Mouse (Mus musculus): ENCODE data around the gene Tubgcp5. TPM values are rescaled to one million over a fixed set of nuclear protein-coding genes. Genes with fewer than 3 reads are reported as not detected.

Gene Tubgcp5
- polyA plus RNA-seq, 1 experiment from 2014 or later, result 45.6 TPM

GRCm38 (mm10) chr7:55874703-55875102 is 80.7 kb downstream of the Tubgcp5 start:
- H3K36me3 ChIP-seq, result peaks cover 74% of the 10 kb centered on the region
- no peak overlapping the region for H3K4me3 ChIP-seq
- no peak for ATAC-seq (ENCODE audit: insufficient number of reproducible peaks, insufficient read depth, low FRiP score, low TSS enrichment, low read depth)
- no peak overlapping the region for H3K4me2 ChIP-seq
- H3K4me1 ChIP-seq, result peaks cover 6% of the 10 kb centered on the region
- no peak overlapping the region for H3K27ac ChIP-seq
- no peaks in the 10 kb centered on the region for H3K9me3 ChIP-seq
- WGBS, result 91% methylated on average over 7 of the region's 7 CpGs
- H3K27me3 ChIP-seq, result no peaks in the 10 kb centered on the region
- no peak overlapping the region for H3K9ac ChIP-seq

- Histone ChIP-seq H3K9ac (no peak overlapping the region), H3K4me1 (no peaks in the 10 kb centered on the region), H3K27me3 (no peaks in the 10 kb centered on the region), H3K36me3 (peaks cover 94% of the 10 kb centered on the region), H3K4me3 (no peak overlapping the region), H3K4me2 (no peak overlapping the region), H3K9me3 (no peaks in the 10 kb centered on the region), H3K27ac (no peak overlapping the region)
- no peak for ATAC-seq (ENCODE audit: insufficient number of reproducible peaks, insufficient read depth, low FRiP score, low TSS enrichment, low read depth)
- 94% methylated on average over 10 of the region's 10 CpGs for WGBS
Measured at GRCm38 (mm10) chr7:55877721-55878120, 83.8 kb downstream of the Tubgcp5 start.

GRCm38 (mm10) chr7:55880882-55881281 is 86.9 kb downstream of the Tubgcp5 start:
- Histone ChIP-seq H3K9ac (no peak overlapping the region), H3K27me3 (no peaks in the 10 kb centered on the region), H3K36me3 (peaks cover 74% of the 10 kb centered on the region), H3K4me2 (no peak overlapping the region), H3K4me3 (no peak overlapping the region), H3K9me3 (no peaks in the 10 kb centered on the region), H3K27ac (no peak overlapping the region), H3K4me1 (no peaks in the 10 kb centered on the region)
- WGBS, result 89% methylated on average over 9 of the region's 9 CpGs
- ATAC-seq (ENCODE audit: insufficient number of reproducible peaks, insufficient read depth, low FRiP score, low TSS enrichment, low read depth), result no peak

Other genes with a start within 250 kb of the Tubgcp5 start
- 0.54 and 0.58 TPM in 2 replicates for gene Siglech, start 26.0 kb upstream of the Tubgcp5 start, polyA plus RNA-seq (2015; fragmentation: Nextera tagmentation; extraction: Ambion mirVana)
- gene Cyfip1, start 47.6 kb downstream of the Tubgcp5 start, polyA plus RNA-seq (2015; fragmentation: Nextera tagmentation; extraction: Ambion mirVana), result 119 and 125 TPM in 2 replicates
- gene Nipa2, start 168.3 kb downstream of the Tubgcp5 start, polyA plus RNA-seq (2015; fragmentation: Nextera tagmentation; extraction: Ambion mirVana), result 41.9 and 43.1 TPM in 2 replicates
- gene Nipa1, start 225.8 kb downstream of the Tubgcp5 start, polyA plus RNA-seq (2015; fragmentation: Nextera tagmentation; extraction: Ambion mirVana), result 9.8 and 10.3 TPM in 2 replicates

Data from embryonic facial prominence, embryonic 13.5 days (tissue).